Mouse (Mus musculus): ENCODE data around the gene Cldn3.

The Cldn3 gene

DNA sequence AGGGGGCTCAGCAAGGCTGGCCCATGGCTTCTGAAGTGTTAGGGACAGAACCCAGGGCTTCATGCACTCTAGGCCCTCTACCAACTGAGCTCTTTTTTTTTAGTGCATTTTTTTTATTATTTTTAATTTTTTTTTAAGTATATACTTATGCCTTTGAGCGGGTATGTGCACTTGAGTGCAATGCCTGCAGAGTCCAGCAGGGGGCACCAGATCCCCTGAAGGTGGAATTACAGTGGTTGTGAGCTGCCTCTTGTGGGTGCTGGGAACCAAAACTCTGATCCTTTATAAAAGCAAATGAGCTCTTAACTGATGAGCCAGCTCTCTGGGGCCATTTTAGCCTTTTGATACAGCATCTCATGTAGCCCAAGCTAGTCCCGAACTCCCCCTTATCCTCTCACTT lies 48.6 kb downstream of the Cldn3 start:
- CTCF ChIA-PET: interaction anchor here (0.6 kb wide), 2 partner anchors 19 to 241 kb away, joined by 3 read pairs; no protein-coding TSS in a partner anchor

GRCm38 (mm10) chr5:135035608-135036359 lies 49.8 kb downstream of the Cldn3 start:
- CTCF ChIA-PET: no interaction called here
